Mouse (Mus musculus): ENCODE measurements around the gene Fbxl5. TPM values are rescaled to one million over a fixed set of nuclear protein-coding genes. Genes with fewer than 3 reads are reported as not detected.
A peak's percentile ranks its signal among the peaks of the same experiment; 100 is the strongest.

Fbxl5 gene
- total and polyA plus RNA-seq, 3 experiments, result 20.9 to 45.3 (median 28.1) TPM

DNA sequence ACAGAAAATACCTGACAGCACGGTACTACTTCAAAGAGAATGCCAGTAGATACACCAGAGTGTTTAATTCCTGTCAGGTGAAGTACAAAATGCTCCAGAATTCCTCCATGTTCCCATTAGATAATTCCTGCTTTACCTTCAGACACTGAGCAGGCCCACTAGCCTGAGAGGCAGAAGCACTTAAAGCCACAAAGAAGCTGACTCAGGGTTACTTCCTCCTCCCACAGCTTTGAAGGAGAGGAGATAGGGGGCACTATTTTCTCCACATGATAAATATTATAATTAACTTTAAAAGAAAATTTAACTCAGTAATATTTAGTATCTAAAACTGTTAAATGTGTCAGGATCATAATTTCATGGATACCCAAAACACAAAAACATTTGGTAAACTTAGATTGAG is 77.3 kb downstream of the Fbxl5 start:
- Histone ChIP-seq H3K36me3 (replicated peaks in 1 of 2; ENCODE audit: control insufficient read depth in 1 of 2, insufficient read depth in 1 of 2, low read length in 1 of 2) (peaks cover 3 to 34% of the 10 kb centered on the region in 2 experiments), H3K9ac (ENCODE audit: insufficient read depth, low read depth) (no peak overlapping the region), H3K27me3 (replicated peaks) (no peaks in the 10 kb centered on the region), H3K4me1 (ENCODE audit: control insufficient read depth in 1 of 2, insufficient read depth in 2 of 2) (peaks cover 0 to 4% of the 10 kb centered on the region in 2 experiments; a peak in 2 of 4 replicates), H3K79me2 (replicated peaks; ENCODE audit: control insufficient read depth, extremely low read depth, insufficient read depth, poor library complexity, severe bottlenecking) (no peaks in the 10 kb centered on the region), H3K9me3 (replicated peaks; ENCODE audit: low read length) (no peaks in the 10 kb centered on the region), H3K4me2 (ENCODE audit: insufficient read depth, low read depth, poor library complexity, severe bottlenecking) (no peak overlapping the region), H3K27ac (ENCODE audit: insufficient read depth, low read depth) (no peak overlapping the region), H3K4me3 (replicated peaks in 1 of 3; ENCODE audit: low read depth in 2 of 3, low read length in 2 of 3, poor library complexity in 1 of 3) (no peak overlapping the region)
- no peak for TF ChIP-seq ZKSCAN1 (IDR thresholded peaks at IDR 0.05; ENCODE audit: borderline replicate concordance, low read depth, low read length)
- TF ChIP-seq TCF12 (IDR thresholded peaks at IDR 0.05; ENCODE audit: low read depth, low read length), result no peak
- TF ChIP-seq MXI1 (IDR thresholded peaks at IDR 0.05; ENCODE audit: low read depth, low read length), result no peak
- no peak for TF ChIP-seq RCOR1 (conservative IDR thresholded peaks at IDR 0.05; ENCODE audit: low read depth, low read length)
- no peak for TF ChIP-seq TBP (conservative IDR thresholded peaks at IDR 0.05; ENCODE audit: low read depth, low read length)
- no peak for TF ChIP-seq MAX (IDR thresholded peaks at IDR 0.05; ENCODE audit: low read length)
- peak; percentile 72 for TF ChIP-seq MAFK (IDR thresholded peaks at IDR 0.05; ENCODE audit: insufficient replicate concordance, low read length)
- TF ChIP-seq E2F4 (IDR thresholded peaks at IDR 0.05; ENCODE audit: insufficient replicate concordance, low read depth, low read length), result no peak
- no peak for TF ChIP-seq ZNF384 (IDR thresholded peaks at IDR 0.05; ENCODE audit: low read depth, low read length)
- dilution Hi-C loops (cut with MboI; ENCODE audit: extremely low pct_ligation_motif_present, extremely low pct_unique_long_range_greater_than_20kb, low sequenced_read_pairs) (no loop called here), in situ Hi-C loops (cut with MboI; ENCODE audit: low pct_ligation_motif_present, low pct_unique_long_range_greater_than_20kb, low sequenced_read_pairs) (no loop called here)
- no peak for DNase-seq (ENCODE audit: extremely low read depth)

DNA sequence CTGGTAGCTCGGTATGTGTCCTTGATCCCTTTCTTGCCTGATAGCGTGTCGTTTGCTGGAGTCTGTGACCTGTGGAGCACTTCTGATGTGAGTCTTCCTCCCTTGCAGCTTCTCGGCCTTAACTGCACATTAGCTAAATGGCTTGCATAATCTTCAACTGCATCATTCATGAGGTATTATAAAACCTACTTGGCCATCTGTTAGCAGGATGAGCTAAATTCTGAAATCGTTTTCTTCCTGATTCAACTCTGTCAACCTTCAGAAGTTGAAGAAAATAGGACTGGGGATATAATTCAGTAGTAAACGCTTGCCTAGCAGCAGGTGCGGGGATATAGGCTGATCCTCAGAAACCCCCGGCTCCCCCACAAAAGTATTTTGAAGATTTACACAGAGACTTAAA is 89.1 kb downstream of the Fbxl5 start:
- Histone ChIP-seq H3K9ac (ENCODE audit: insufficient read depth, low read depth) (no peak overlapping the region), H3K79me2 (replicated peaks; ENCODE audit: control insufficient read depth, extremely low read depth, insufficient read depth, poor library complexity, severe bottlenecking) (no peaks in the 10 kb centered on the region), H3K4me1 (ENCODE audit: control insufficient read depth in 1 of 2, insufficient read depth in 2 of 2) (peaks cover 0 to 11% of the 10 kb centered on the region in 2 experiments; a peak in 2 of 4 replicates), H3K27me3 (replicated peaks) (no peaks in the 10 kb centered on the region), H3K9me3 (replicated peaks; ENCODE audit: low read length) (no peaks in the 10 kb centered on the region), H3K27ac (ENCODE audit: insufficient read depth, low read depth) (no peak overlapping the region), H3K4me3 (replicated peaks in 1 of 3; ENCODE audit: low read depth in 2 of 3, low read length in 2 of 3, poor library complexity in 1 of 3) (no peak overlapping the region), H3K4me2 (ENCODE audit: insufficient read depth, low read depth, poor library complexity, severe bottlenecking) (no peak overlapping the region), H3K36me3 (replicated peaks in 1 of 2; ENCODE audit: control insufficient read depth in 1 of 2, insufficient read depth in 1 of 2, low read length in 1 of 2) (no peaks in the 10 kb centered on the region)
- no peak for DNase-seq (ENCODE audit: extremely low read depth)
- in situ Hi-C loops (cut with MboI; ENCODE audit: low pct_ligation_motif_present, low pct_unique_long_range_greater_than_20kb, low sequenced_read_pairs) (no loop called here), dilution Hi-C loops (cut with MboI; ENCODE audit: extremely low pct_ligation_motif_present, extremely low pct_unique_long_range_greater_than_20kb, low sequenced_read_pairs) (no loop called here)
- TF ChIP-seq HCFC1 (IDR thresholded peaks at IDR 0.05; ENCODE audit: low read depth, low read length) (no peak), IRF4 (IDR thresholded peaks at IDR 0.05; ENCODE audit: low read depth, low read length) (no peak), MAFK (IDR thresholded peaks at IDR 0.05; ENCODE audit: insufficient replicate concordance, low read length) (no peak), MAZ (IDR thresholded peaks at IDR 0.05; ENCODE audit: low read depth, low read length) (no peak), MAX (IDR thresholded peaks at IDR 0.05; ENCODE audit: low read length) (no peak), CHD1 (IDR thresholded peaks at IDR 0.05; ENCODE audit: low read depth, low read length) (no peak), NRF1 (IDR thresholded peaks at IDR 0.05; ENCODE audit: low read depth, low read length) (no peak), PAX5 (IDR thresholded peaks at IDR 0.05; ENCODE audit: low read length) (no peak), USF2 (conservative IDR thresholded peaks at IDR 0.05; ENCODE audit: low read depth, low read length) (no peak), UBTF (IDR thresholded peaks at IDR 0.05; ENCODE audit: low read depth, low read length) (no peak), TCF12 (IDR thresholded peaks at IDR 0.05; ENCODE audit: low read depth, low read length) (no peak), KAT2A (IDR thresholded peaks at IDR 0.05; ENCODE audit: insufficient replicate concordance, low read length) (no peak), POLR2A (IDR thresholded peaks at IDR 0.05; ENCODE audit: low read depth, low read length) (no peak), RCOR1 (conservative IDR thresholded peaks at IDR 0.05; ENCODE audit: low read depth, low read length) (no peak), SMC3 (IDR thresholded peaks at IDR 0.05; ENCODE audit: low read depth, low read length) (no peak), NELFE (IDR thresholded peaks at IDR 0.05; ENCODE audit: low read depth, low read length) (no peak)

Data from CH12.LX (cell line).